Mouse (Mus musculus) stomach, postnatal 0 days (tissue): ENCODE measurements at regions not wholly inside any gene's neighbourhood (a gene's known extent, or its start where the extent isn't known, plus 50 kb on each side); places are given as distances from the start of the nearest gene placed in this dataset.

Experiments used
- CTCF ChIP-seq: IDR thresholded peaks from 2 replicates; pipeline ENCODE4 v1.5.1; 2016; ENCODE audit warnings: antibody characterized with exemption, low read depth, mild to moderate bottlenecking, moderate library complexity
- EP300 ChIP-seq: optimal IDR thresholded peaks from 2 replicates; pipeline ENCODE3; 2016; ENCODE audit warnings: antibody characterized with exemption

GRCm38 (mm10) chr2:159591396-159592124 lies 742.4 kb downstream of the Gm826 start:
- TF ChIP-seq CTCF (no peak), EP300 (no peak)
